Comparison of ENCODE assay signal across 22 mouse cellular contexts in the genomic region with DNA sequence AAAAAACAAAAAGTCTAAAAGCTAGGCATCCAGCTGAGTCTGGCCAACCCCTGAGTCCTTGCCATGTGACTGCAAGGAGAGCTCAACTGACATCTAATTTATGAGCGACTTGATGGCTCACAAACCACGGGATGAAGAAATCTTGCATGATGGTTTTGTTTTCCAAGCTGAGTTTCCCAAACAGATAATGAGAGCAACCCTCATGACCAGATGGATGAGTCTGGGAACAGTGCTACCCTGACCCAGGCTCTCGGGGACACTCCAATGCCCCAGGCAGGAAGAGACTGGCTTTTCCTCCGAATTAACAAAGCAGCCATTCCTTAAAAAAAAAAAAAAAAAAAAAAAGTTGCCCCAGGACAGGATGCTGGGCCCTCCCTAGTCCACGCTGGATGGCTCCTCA.
DNase-seq lines count a peak whose midpoint lies in the region; ATAC-seq and TF ChIP-seq lines count a peak whose summit lies in the region.
"Had no signal": no experiment of that assay in that cellular context is flagged by ENCODE, and none has a peak within 500 bp of the region (broad histone marks: within the 10 kb centered on the region; RNA-seq: fewer than 3 reads in every experiment).

No protein-coding gene starts in this region.

- H3K27ac ChIP-seq in forebrain, embryonic 11.5 days (ENCODE audit: low read depth, low read length) = no peak overlapping the region
- H3K27ac ChIP-seq in forebrain, embryonic 13.5 days = no peak overlapping the region
- H3K27ac ChIP-seq in kidney, postnatal 0 days = no peak overlapping the region
- no peak overlapping the region for H3K27ac ChIP-seq in midbrain, embryonic 10.5 days (replicated peaks)
- H3K27ac ChIP-seq: forebrain, embryonic 15.5 days; heart, embryonic 10.5 days; hindbrain, embryonic 15.5 days; intestine, embryonic 15.5 days; liver, embryonic 14.5 days; midbrain, embryonic 15.5 days; neural tube, embryonic 13.5 days had no signal

- H3K4me3 ChIP-seq in forebrain, embryonic 11.5 days (ENCODE audit: low read depth, low read length) = no peak overlapping the region
- H3K4me3 ChIP-seq in forebrain, embryonic 13.5 days = no peak overlapping the region
- no peak overlapping the region for H3K4me3 ChIP-seq in kidney, postnatal 0 days (replicated peaks; ENCODE audit: low read depth, low read length)
- H3K4me3 ChIP-seq in midbrain, embryonic 10.5 days = no peak overlapping the region
- H3K4me3 ChIP-seq: forebrain, embryonic 15.5 days; heart, embryonic 10.5 days; hindbrain, embryonic 15.5 days; intestine, embryonic 15.5 days; megakaryocyte, embryonic 14.5 days; midbrain, embryonic 15.5 days; neural tube, embryonic 13.5 days had no signal

- no peaks in the 10 kb centered on the region for H3K36me3 ChIP-seq in forebrain, embryonic 11.5 days (ENCODE audit: control insufficient read depth, insufficient read depth, low read length)
- H3K36me3 ChIP-seq in forebrain, embryonic 13.5 days (ENCODE audit: poor library complexity, severe bottlenecking) = no peaks in the 10 kb centered on the region
- H3K36me3 ChIP-seq in kidney, postnatal 0 days (ENCODE audit: insufficient read depth, low read length) = no peaks in the 10 kb centered on the region
- H3K36me3 ChIP-seq in midbrain, embryonic 10.5 days = no peaks in the 10 kb centered on the region
- H3K36me3 ChIP-seq: forebrain, embryonic 15.5 days; heart, embryonic 10.5 days; hindbrain, embryonic 15.5 days; intestine, embryonic 15.5 days; midbrain, embryonic 15.5 days; neural tube, embryonic 13.5 days had no signal

- ATAC-seq in forebrain, embryonic 11.5 days (replicated peaks; ENCODE audit: low FRiP score) = no peak
- ATAC-seq in forebrain, embryonic 13.5 days = no peak
- ATAC-seq in kidney, postnatal 0 days (replicated peaks; ENCODE audit: low FRiP score, low read depth) = peak; percentile 23; the same call in 1 of the 2 replicates
- ATAC-seq: forebrain, embryonic 15.5 days; intestine, embryonic 15.5 days; midbrain, embryonic 15.5 days had no signal

- no peaks in the 10 kb centered on the region for H3K9me3 ChIP-seq in forebrain, embryonic 11.5 days (ENCODE audit: control insufficient read depth, low read length)
- H3K9me3 ChIP-seq in forebrain, embryonic 13.5 days (replicated peaks) = no peaks in the 10 kb centered on the region
- no peaks in the 10 kb centered on the region for H3K9me3 ChIP-seq in kidney, postnatal 0 days (replicated peaks; ENCODE audit: low read length)
- H3K9me3 ChIP-seq in midbrain, embryonic 10.5 days (replicated peaks) = no peaks in the 10 kb centered on the region
- H3K9me3 ChIP-seq: forebrain, embryonic 15.5 days; heart, embryonic 10.5 days; hindbrain, embryonic 15.5 days; intestine, embryonic 15.5 days; midbrain, embryonic 15.5 days; neural tube, embryonic 13.5 days had no signal

- no peak overlapping the region for H3K9ac ChIP-seq in forebrain, embryonic 11.5 days (ENCODE audit: low read length)
- H3K9ac ChIP-seq in forebrain, embryonic 13.5 days = no peak overlapping the region
- H3K9ac ChIP-seq in kidney, postnatal 0 days (ENCODE audit: low read depth, low read length) = no peak overlapping the region
- H3K9ac ChIP-seq: forebrain, embryonic 15.5 days; hindbrain, embryonic 15.5 days; intestine, embryonic 15.5 days; liver, embryonic 14.5 days; lung, embryonic 14.5 days; midbrain, embryonic 15.5 days; neural tube, embryonic 13.5 days had no signal

- 66% methylated on average over 5 of the region's 5 CpGs for WGBS in forebrain, embryonic 11.5 days
- 77% methylated on average over 5 of the region's 5 CpGs for WGBS in forebrain, embryonic 13.5 days
- 22% methylated on average over 5 of the region's 5 CpGs for WGBS in kidney, postnatal 0 days
- WGBS in midbrain, embryonic 10.5 days = 76% methylated on average over 5 of the region's 5 CpGs

- no peaks in the 10 kb centered on the region for H3K4me1 ChIP-seq in forebrain, embryonic 11.5 days (replicated peaks; ENCODE audit: control insufficient read depth, insufficient read depth, low read length)
- H3K4me1 ChIP-seq in forebrain, embryonic 13.5 days = no peaks in the 10 kb centered on the region
- H3K4me1 ChIP-seq in kidney, postnatal 0 days (replicated peaks; ENCODE audit: insufficient read depth, low read length) = no peaks in the 10 kb centered on the region
- H3K4me1 ChIP-seq in midbrain, embryonic 10.5 days = 0 out of 2 replicates have a peak, but pooled peaks cover 6% of the 10 kb centered on the region
- H3K4me1 ChIP-seq: forebrain, embryonic 15.5 days; hindbrain, embryonic 15.5 days; intestine, embryonic 15.5 days; midbrain, embryonic 15.5 days had no signal

- H3K27me3 ChIP-seq in forebrain, embryonic 11.5 days (ENCODE audit: control insufficient read depth, insufficient read depth, low read length) = no peaks in the 10 kb centered on the region
- H3K27me3 ChIP-seq in forebrain, embryonic 13.5 days = no peaks in the 10 kb centered on the region
- no peaks in the 10 kb centered on the region for H3K27me3 ChIP-seq in kidney, postnatal 0 days (ENCODE audit: insufficient read depth, low read length)
- no peaks in the 10 kb centered on the region; the same call in 1 of the 2 replicates for H3K27me3 ChIP-seq in midbrain, embryonic 10.5 days (ENCODE audit: low read depth, poor library complexity, severe bottlenecking)
- H3K27me3 ChIP-seq: forebrain, embryonic 15.5 days; hindbrain, embryonic 15.5 days; intestine, embryonic 15.5 days; midbrain, embryonic 15.5 days; neural tube, embryonic 13.5 days had no signal

- H3K4me2 ChIP-seq in forebrain, embryonic 11.5 days (ENCODE audit: low read depth, low read length, severe bottlenecking) = no peak overlapping the region
- no peak overlapping the region for H3K4me2 ChIP-seq in forebrain, embryonic 13.5 days
- H3K4me2 ChIP-seq in kidney, postnatal 0 days (ENCODE audit: low read length) = no peak overlapping the region
- H3K4me2 ChIP-seq: forebrain, embryonic 15.5 days; hindbrain, embryonic 15.5 days; intestine, embryonic 15.5 days; lung, embryonic 14.5 days; midbrain, embryonic 15.5 days; neural tube, embryonic 13.5 days had no signal

- TF ChIP-seq CTCF in kidney, postnatal 0 days (IDR thresholded peaks at IDR 0.05; ENCODE audit: low read depth) = no peak

- DNase-seq in forebrain, embryonic 11.5 days (ENCODE audit: low spot score) = peak; percentile 36
- DNase-seq in kidney, postnatal 0 days (ENCODE audit: low spot score) = peak; percentile 77
- no peak for DNase-seq in kidney, adult 18-20 months
- peak; percentile 73 for DNase-seq in NIH3T3 (ENCODE audit: low read depth)
- peak; percentile 10 for DNase-seq in skeletal muscle tissue, adult 2 months (ENCODE audit: low read depth, low spot score)
- no peak for DNase-seq in midbrain, embryonic 10.5 days (ENCODE audit: low spot score)
- DNase-seq: cerebellum, adult 9-10 months; heart, postnatal 4 days; kidney, postnatal 4 days; lung, embryonic 14.5 days; right cerebral cortex, adult 18-20 months; right cerebral cortex, postnatal 4 days; thymus, adult 2 months had no signal

Comparison
In these comparisons a context has a peak if more than half of its experiments do, and no peak if none do; other contexts are left out.
1. DNase-seq: peak in forebrain, embryonic 11.5 days (single experiment), kidney, postnatal 0 days (single experiment), NIH3T3 (single experiment) and skeletal muscle tissue, adult 2 months (single experiment); none in kidney, adult 18-20 months (single experiment) and midbrain, embryonic 10.5 days (single experiment).